Mouse (Mus musculus) granulocyte monocyte progenitor cell, adult 5-6 weeks (primary cell): Measurements from ENCODE around the gene Cd209g. TPM values are rescaled to one million over a fixed set of nuclear protein-coding genes. Genes with fewer than 3 reads are reported as not detected.
A peak's percentile ranks its signal among the peaks of the same experiment; 100 is the strongest.
"Not testable (repeated sequence)": the region's sequence is repeated elsewhere in the genome, so short reads cannot be mapped to it uniquely, and the experiment has no call there.

Source experiments
- ATAC-seq: replicated peaks from 2 replicates; pipeline ENCODE4 v1.8.0; 2016; ENCODE audit warnings: mild to moderate bottlenecking, moderate TSS enrichment, inconsistent platforms; ENCODE audit not compliant: poor library complexity, severe bottlenecking
- total RNA-seq, 2 experiments: library from RNA; stranded (forward) in 1 of 2; stranded (reverse) in 1 of 2; fragments of 200-712, 200-1000 nt in 1 of 2; fragments of >200 nt in 1 of 2; fragmentation: Nextera tagmentation in 1 of 2; gene quantifications; 2 replicates each; pipeline ENCODE4 v1.2.3; 2014 to 2017

The Cd209g gene
- total RNA-seq (2014; fragmentation: Nextera tagmentation) (not detected in 2 replicates), total RNA-seq (2017) (not detected in 2 replicates)

DNA sequence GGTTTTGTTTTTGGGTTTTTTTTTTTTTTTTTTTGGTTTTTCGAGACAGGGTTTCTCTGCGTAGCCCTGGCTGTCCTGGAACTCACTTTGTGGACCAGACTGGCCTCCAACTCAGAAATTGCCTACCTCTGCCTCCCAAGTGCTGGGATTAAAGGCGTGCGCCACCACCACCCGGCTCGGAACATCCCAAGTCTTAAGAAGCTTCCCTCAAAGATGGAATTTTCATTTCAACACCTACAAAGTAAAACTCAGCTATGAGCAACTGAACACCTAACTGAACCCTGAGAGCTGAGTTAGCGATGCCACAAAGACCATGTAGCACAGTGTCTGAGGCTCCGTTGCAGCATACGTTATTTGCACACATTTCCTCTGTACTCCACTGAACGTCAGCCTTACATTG lies at the start of gene Cd209g:
TSS of gene Cd209g (plus strand) at position 301 of the 400 bp plus-strand sequence.
- no peak for ATAC-seq

GRCm38 (mm10) chr8:4087180-4087722 lies 46.6 kb upstream of the Cd209g start:
- ATAC-seq, result peak; percentile 86

- peak; percentile 81 for ATAC-seq
Observed at GRCm38 (mm10) chr8:4088514-4088913, 45.4 kb upstream of the Cd209g start.

- ATAC-seq, result not testable (repeated sequence)
Observed at GRCm38 (mm10) chr8:4105735-4106134, 28.2 kb upstream of the Cd209g start, which contains the start of gene Cd209f. TSS of gene Cd209f (minus strand) at chr8:4105835.

DNA sequence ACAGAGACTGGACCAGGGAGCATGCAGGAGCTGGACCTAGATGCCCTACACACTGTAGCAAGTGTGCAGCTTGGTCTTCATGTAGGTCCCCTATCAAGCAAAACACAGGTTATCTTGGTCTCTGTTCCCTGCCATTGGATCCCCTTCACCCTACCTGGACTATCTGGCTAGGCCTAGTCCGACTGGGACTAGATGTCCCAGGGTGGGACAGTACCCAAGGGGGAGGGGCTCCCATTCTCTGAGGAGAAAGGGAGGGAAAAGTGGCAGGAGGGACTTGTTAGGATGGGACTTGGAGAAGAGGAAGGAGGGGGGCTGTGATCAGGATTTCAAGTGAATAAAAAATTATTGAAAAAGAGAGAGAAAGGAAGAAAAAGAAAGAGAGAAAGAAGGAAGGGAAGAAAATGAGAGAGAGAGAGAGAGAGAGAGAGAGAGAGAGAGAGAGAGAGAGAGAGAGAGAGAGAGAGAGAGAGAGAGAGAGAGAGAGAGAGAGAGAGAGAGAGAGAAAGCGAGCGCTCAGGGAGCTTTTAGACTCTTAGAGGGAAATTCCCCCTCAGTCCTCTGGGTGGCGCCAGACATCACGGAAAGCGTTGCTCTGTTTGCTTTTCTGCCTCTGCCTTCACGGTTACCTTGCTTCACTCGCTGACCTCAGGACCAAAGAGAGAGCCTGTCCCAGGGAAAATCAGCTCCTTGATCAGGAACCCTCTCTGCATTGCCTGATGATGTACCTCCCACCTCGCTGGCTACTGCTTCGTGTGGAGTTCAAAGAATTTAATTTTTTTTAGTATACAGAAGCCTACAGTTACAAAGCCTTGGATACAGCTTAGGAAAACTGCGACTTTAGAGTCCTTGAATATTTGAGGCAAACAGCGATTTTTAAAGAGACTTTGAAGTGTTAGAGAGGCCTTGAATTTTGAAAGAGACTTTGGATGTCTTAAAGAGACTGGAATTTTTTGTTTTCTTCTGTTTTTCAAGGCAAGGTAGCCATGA lies 6.1 kb downstream of the Cd209g start:
- ATAC-seq, result peak; percentile 96

DNA sequence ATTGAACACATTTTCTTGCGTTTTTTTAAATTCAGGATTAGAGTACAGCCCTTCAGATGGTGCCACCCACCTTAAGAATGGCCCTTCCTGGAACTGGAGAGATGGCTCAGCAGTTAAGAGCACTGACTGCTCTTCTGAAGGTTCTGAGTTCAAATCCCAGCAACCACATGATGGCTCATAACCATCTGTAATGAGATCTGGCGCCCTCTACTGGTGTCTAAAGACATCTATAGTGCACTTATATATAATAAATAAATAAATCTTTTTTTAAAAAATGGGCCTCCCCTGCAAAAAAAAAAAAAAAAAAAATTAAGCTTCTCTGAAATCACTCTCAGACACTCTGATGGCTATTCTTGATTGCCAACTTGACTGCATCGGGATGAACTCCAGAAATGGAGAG lies 7.8 kb downstream of the Cd209g start:
- no peak for ATAC-seq

DNA sequence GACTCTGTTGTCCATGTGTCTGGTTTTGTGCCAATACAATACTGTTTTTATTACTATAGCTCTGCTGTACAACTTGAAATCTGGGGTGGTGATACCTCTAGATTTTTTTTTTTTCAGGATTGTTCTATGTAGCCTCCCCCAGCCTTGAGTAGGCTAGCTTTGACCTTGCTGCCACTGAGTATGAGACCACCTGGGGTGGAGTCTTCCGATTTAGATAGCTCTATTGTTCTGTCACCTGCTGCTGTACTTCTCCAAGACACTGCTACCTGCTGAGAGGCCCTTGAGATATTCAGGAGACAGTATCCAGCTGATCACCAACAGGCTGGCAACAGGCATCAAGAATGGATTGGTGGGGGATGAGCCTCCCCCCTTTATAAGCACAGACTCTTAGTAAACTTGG lies 13.4 kb downstream of the Cd209g start:
- ATAC-seq, result no peak

DNA sequence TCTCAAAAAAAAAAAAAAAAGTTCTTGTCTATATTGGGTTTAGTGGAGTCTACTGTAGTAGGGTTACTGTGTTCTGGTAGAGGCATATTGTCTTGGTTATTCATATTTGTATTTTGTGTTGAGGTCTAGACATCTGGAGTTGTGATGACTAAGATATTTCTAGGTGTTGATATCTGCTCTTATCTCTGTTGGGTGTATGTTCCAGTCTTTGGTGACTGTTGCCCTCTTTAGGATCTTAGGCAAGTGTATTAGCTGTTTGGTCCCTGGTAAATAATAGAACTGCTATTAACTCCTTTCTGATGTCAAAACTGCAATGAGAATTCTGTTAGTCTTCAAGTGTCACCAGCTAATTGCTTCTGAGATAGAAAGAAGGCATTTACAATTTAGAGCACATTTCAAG lies 21.0 kb downstream of the Cd209g start:
- ATAC-seq, result no peak

DNA sequence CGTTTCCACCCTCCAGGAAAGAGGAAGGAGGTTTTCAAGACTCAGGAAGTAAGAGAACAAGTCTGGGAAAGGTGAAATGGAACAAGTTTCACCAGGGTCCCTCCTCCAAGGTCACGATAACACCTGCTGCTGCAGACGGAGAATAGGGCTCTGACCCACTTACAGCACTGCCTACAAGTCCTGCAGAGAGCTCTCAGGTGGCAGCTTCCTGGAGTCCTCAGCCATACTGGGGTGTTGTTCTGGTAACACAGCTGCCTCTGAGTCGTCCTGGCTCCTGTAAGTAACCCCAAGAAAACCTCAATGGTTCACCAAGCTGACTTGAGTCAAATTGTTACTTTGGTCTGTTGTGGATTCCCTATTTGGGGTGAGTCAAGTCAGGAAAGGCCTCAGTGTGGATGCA lies 28.9 kb downstream of the Cd209g start:
- no peak for ATAC-seq

DNA sequence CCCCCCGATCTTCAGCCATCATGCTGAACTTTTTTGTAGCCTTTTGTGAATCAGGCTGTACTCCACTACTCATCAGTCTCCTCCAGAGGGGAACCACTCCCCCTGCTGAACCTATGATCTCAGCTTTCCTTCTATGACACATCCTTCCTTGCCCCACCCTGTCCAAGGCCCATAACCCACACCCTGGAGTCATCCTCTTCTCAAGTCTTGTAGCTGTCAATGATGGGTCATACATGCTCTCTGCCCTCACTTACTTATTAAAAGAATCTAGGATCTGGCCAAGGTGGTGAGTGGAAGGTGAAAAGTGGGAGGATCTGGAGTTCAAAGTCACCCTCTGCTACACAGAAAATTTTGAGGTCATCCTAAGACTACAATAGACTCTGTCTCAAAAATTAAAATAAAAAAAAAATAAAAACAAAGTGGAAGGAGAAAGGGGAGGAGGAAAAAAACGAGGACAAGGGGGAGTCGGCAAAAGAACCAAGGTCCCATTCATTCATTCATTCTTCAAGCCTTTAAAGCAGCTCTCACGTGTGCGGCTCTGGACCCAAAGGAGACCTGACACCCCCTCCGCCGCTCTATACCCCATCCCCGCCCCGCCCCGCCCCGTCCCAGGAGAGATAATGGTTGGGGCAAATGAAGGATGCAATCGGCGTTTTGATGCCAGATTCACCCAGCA lies 31.4 kb downstream of the Cd209g start:
- peak; percentile 16; the same call in 1 of the 2 replicates for ATAC-seq

DNA sequence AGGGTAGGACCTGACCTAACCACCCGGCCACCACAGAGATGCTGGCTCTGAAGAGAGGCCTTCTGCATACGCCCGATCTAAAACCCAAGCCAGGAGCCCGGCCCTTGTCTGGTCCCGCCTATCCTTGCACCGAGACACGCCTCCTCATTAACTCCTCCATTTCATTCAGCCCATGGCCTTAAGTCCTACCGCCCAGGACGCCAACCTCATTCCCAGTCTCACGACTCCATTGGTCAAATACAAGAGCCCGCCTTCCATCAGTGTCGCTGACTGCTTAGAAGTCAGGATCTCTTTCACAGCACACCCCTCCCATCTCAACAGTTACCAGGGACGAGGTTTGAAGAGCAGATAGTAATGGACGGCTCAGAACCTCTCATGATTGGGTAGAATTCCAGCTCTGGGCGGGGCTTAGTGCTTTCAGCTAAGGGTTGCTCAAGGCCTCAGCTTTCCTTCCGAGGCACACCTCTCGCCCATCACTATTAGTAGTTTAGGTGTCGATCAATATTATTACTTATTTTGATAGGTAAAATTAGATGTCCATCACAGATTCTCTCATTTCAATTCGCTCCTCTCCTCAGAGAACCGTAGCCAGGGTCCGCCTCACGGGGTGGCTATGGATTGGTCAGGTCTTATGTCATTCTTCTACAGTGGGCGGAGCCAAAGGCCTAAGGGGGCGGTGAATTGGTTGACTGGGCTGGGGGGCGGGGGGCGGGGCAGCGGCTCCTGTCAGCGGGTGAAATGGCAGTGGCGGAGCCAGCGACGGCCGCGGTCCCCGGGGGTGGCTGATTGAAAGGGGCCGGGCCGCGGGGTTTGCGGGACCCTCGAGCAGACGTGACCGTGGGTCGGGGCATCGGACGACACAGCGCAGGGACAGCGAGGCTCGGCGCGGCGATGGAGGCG lies 32.2 kb downstream of the Cd209g start, which contains the start of gene Evi5l:
TSS of gene Evi5l (plus strand) at position 716 of the 900 bp plus-strand sequence.
- peak; percentile 81 for ATAC-seq

DNA sequence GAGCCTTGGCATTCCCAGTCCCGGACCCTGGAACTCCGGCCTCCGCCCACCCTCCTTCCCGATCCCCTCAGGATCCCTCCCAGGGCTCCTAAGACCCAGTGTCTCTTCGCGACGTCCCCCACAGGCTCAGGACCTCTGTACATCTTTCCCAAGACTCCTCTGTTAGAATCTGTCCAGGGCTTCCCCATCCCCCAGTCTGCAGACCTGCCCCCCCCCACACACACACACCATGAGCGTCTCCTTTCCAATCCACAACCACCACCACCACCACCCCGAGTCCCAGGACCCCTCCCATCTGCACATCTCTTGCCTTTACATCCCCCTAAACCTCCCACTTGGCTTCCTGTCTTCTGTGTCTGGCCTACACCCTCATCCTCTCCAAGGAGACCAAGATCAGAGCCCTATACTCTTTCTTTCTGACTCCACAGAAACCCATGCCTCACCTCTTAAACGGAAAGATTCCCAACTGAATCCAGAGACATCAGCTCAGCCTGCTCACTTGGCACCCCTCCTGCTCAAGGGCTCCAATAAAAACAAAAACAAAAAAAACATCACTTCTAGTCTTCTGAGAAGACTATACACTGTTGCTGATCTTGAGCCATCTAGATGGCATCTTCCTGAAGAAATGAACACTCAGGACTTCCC lies 33.1 kb downstream of the Cd209g start:
- ATAC-seq, result no peak

GRCm38 (mm10) chr8:4167918-4168317 lies 34.0 kb downstream of the Cd209g start:
- no peak for ATAC-seq

DNA sequence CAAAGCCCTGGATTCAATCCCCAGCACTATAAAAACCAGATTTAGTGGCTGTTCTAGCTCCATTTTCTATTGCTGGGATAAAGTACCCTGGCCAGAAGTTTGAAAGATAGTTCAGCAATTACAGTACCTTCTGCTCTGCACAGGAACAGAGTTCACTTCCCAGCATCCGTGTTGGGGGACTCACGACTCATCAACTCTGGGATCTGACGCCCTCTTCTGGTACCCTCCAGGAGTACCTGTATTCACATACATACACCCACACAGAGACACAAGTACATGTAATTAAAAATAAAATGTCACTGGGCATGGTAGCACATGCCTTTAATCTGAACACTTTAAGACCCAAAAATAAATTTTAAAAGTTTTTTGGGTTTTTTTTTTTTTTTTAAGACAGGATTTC lies 38.6 kb downstream of the Cd209g start:
- ATAC-seq, result no peak

DNA sequence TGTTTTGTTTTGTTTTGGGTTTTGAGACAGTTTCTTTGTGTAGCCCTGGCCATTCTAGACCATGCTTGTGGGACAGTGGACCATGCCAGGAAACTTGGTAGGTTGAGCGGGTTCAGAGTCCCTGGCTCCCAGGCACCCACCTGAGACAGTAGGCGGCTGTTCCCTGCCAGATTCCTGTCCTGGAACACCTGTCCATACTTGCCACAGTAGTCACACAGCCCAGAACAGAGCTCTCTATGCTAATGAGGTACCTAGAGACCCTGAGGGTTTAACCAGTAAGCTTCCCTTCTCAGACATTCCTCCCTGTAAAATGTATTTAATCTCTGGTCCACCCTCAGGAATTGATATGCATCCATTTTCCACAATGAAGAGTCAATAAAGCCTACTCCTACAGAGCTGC lies 40.1 kb downstream of the Cd209g start:
- no peak for ATAC-seq

GRCm38 (mm10) chr8:4183409-4183808 lies 49.5 kb downstream of the Cd209g start:
- ATAC-seq, result no peak

DNA sequence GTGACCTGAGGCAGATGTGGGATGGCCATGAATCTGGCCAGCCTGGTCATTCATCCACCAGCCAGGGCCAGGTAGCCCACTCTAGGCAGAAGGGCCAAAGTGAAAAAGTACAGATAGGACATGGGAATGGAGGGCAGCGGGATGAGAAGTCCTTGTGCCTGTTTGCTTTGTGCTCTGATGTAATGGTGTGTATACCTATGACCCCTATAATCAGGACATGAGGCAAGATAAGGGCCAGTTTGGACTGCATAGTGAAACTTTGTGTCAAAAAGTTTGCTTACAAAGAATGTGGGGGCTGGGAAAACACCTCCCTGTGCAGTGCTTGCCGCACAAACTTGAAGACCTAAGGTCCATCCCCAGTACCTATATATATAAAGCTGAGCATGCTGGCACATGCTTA lies 52.3 kb downstream of the Cd209g start:
- no peak for ATAC-seq
